Mouse (Mus musculus): Measurements from ENCODE around the gene Tspan9. TPM values are rescaled to one million over a fixed set of nuclear protein-coding genes. Genes with fewer than 3 reads are reported as not detected.

Tspan9 gene
- polyA plus RNA-seq, 1 experiment from 2014 or later = 69.7 TPM

DNA sequence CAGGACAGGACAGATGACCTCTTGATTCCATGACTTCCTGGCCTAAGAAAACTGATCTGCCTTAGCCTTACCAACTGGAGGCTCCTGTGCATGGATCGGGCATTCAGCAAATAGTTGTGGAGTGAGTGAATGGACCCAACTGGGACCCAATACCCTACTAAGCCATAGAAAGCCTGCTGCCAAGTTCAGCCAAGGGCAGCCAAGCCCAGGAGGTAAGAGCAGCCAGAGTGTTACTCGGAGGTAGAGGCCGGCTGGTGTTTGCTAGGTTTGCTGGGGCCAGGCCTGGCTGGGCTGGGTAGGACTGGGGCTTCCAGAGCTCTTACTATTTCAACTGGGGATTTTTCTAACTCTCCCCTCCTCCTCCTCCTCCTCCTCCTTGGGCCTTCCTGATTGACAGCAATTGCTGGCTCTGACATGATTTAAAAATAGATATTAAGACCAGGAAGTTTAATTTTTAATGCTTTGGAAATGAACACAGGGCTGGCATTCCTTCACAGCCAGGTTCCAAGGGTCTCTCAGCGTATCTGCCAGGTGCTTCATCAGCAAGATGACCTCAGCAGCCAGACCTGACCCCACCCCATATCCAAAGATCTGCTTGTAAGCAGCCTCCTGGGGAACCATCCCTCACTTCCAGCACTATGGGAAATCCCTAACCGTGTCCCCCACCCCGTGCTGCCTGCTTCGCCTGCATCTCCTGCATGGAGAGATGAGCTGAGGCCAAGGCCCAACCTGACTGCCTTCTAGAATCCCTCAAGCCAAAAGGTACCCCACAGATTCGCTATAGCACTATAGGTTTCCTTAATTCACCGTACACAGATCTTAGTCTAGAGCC is 113.7 kb downstream of the Tspan9 start:
- H3K4me1 ChIP-seq = peaks cover 78% of the 10 kb centered on the region
- no peak overlapping the region for H3K4me3 ChIP-seq
- H3K27me3 ChIP-seq (replicated peaks; ENCODE audit: low read depth, poor library complexity, severe bottlenecking) = peaks cover 19% of the 10 kb centered on the region
- DNase-seq (ENCODE audit: low spot score) = no peak
- 0 out of 2 replicates have a peak overlapping the region, but pooled peaks have one; percentile 24 for H3K27ac ChIP-seq (replicated peaks)
- no peaks in the 10 kb centered on the region for H3K36me3 ChIP-seq (replicated peaks)
- WGBS = 83% methylated on average over 9 of the region's 9 CpGs
- no peaks in the 10 kb centered on the region for H3K9me3 ChIP-seq

DNA sequence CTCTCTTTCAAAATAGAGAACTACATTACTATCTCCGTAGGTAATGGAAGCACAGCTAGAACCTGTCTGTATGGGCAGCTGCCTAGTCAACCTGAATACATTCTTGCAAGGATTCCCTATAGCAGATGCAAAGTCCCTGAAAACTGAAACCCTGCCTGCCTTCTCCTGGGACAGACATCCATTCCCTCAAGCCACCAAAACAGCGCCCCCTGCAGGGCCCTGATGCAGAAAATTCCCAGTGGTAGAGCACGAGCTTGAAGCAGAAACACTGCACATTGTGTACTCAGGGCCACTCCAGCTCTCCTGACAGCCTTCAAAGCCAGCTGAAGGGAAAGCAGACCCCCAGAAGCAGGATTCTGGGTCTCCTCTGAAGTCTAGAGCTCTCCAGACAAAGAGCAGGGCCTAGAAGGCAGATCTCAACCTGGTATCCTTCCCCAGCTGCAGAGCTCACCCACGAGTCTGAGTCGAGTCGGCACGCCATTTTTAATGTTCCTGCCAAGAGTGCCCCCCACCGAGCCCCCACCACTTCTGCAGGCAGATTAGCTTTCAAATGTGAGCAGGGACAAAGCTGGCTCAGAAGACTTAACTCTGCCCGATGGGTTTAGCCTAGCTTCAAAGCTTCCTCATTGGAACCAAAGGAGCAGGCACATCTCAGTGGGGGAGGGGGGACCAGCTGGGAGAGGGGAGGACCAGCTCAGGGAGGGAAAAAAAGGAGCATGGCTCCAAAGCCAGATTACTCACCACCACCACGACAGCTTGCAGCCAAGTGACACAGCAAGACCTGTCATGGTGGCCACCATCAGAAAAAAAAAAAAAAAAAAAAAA is 115.1 kb downstream of the Tspan9 start:
- Histone ChIP-seq H3K4me3 (no peak overlapping the region), H3K36me3 (replicated peaks) (no peaks in the 10 kb centered on the region), H3K9me3 (no peaks in the 10 kb centered on the region), H3K27ac (replicated peaks) (peak overlapping the region; percentile 60; the same call in 1 of the 2 replicates), H3K27me3 (replicated peaks; ENCODE audit: low read depth, poor library complexity, severe bottlenecking) (peaks cover 12% of the 10 kb centered on the region), H3K4me1 (peaks cover 73% of the 10 kb centered on the region)
- WGBS = 26% methylated on average over 10 of the region's 10 CpGs
- peak; percentile 76 for DNase-seq (ENCODE audit: low spot score)

DNA sequence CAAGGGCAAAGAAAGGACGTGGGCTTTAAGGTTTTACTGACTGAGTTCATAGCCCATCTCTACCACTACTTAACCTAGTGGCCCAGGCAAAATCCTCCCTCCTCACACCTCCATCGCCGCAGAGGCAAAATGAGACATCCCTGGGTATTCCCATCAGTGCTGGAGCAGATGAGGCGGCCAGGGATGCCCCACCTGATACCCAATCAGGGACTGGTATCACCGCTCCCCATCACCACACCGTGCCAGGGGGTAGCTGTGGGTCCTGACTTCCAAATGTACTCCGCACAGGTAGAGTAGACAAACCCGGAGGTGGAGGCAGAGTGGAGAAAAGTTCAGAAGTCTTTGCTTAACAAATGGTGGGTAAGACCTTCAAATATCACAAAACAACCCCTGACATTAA is 117.4 kb downstream of the Tspan9 start:
- no peak for DNase-seq (ENCODE audit: low spot score)
- WGBS = 89% methylated on average over 8 of the region's 8 CpGs
- no peak overlapping the region for H3K27ac ChIP-seq (replicated peaks)
- no peaks in the 10 kb centered on the region for H3K36me3 ChIP-seq (replicated peaks)
- peaks cover 80% of the 10 kb centered on the region for H3K4me1 ChIP-seq
- 0 out of 2 replicates have a peak, but pooled peaks cover 3% of the 10 kb centered on the region for H3K27me3 ChIP-seq (replicated peaks; ENCODE audit: low read depth, poor library complexity, severe bottlenecking)
- H3K9me3 ChIP-seq = no peaks in the 10 kb centered on the region
- no peak overlapping the region for H3K4me3 ChIP-seq

DNA sequence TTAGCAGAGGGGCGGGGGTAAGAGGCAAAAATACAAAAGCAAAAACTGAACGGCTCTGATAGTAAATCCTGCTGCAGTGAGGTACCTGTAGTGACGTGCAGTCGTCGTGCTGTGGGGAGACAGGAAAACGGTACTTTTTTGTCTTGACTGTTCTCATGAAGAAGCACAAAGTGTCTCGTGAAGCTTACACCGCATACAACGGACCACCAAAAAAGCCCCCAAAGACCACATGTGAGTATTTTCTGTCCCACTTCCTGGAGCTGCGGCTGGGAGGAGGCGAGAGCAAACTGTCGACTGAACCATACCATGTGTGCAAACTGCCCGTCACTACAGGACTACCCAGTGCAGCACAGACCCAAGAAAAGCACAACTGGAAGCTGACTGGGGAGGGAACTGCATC is 117.8 kb downstream of the Tspan9 start:
- H3K9me3 ChIP-seq = no peaks in the 10 kb centered on the region
- H3K27me3 ChIP-seq (replicated peaks; ENCODE audit: low read depth, poor library complexity, severe bottlenecking) = 0 out of 2 replicates have a peak, but pooled peaks cover 3% of the 10 kb centered on the region
- H3K27ac ChIP-seq (replicated peaks) = no peak overlapping the region
- no peak overlapping the region for H3K4me3 ChIP-seq
- 74% methylated on average over 13 of the region's 13 CpGs for WGBS
- H3K36me3 ChIP-seq (replicated peaks) = no peaks in the 10 kb centered on the region
- H3K4me1 ChIP-seq = peaks cover 80% of the 10 kb centered on the region
- no peak for DNase-seq (ENCODE audit: low spot score)

- peaks cover 75% of the 10 kb centered on the region for H3K4me1 ChIP-seq
- H3K36me3 ChIP-seq (replicated peaks) = peaks cover 11% of the 10 kb centered on the region; the same call in 1 of the 2 replicates
- 0 out of 2 replicates have a peak, but pooled peaks cover 3% of the 10 kb centered on the region for H3K27me3 ChIP-seq (replicated peaks; ENCODE audit: low read depth, poor library complexity, severe bottlenecking)
- H3K9me3 ChIP-seq = no peaks in the 10 kb centered on the region
- H3K4me3 ChIP-seq = no peak overlapping the region
- 17% methylated on average over 6 of the region's 6 CpGs for WGBS
- DNase-seq (ENCODE audit: low spot score) = peak; percentile 79
- H3K27ac ChIP-seq (replicated peaks) = peak overlapping the region; percentile 81
These were observed 121.2 kb downstream of the Tspan9 start for GRCm38 (mm10) chr6:128022207-128022606.

- peaks cover 75% of the 10 kb centered on the region for H3K4me1 ChIP-seq
- H3K4me3 ChIP-seq = peak overlapping the region; percentile 6; the same call in 1 of the 2 replicates
- peak overlapping the region; percentile 81 for H3K27ac ChIP-seq (replicated peaks)
- peaks cover 14% of the 10 kb centered on the region; the same call in 1 of the 2 replicates for H3K36me3 ChIP-seq (replicated peaks)
- no peaks in the 10 kb centered on the region for H3K9me3 ChIP-seq
- no peak for DNase-seq (ENCODE audit: low spot score)
- 41% methylated on average over 5 of the region's 5 CpGs for WGBS
- H3K27me3 ChIP-seq (replicated peaks; ENCODE audit: low read depth, poor library complexity, severe bottlenecking) = 0 out of 2 replicates have a peak, but pooled peaks cover 3% of the 10 kb centered on the region
These were observed 121.5 kb downstream of the Tspan9 start for GRCm38 (mm10) chr6:128021931-128022202.

- 19% methylated on average over 10 of the region's 10 CpGs for WGBS
- peak overlapping the region; percentile 81 for H3K27ac ChIP-seq (replicated peaks)
- peaks cover 75% of the 10 kb centered on the region for H3K4me1 ChIP-seq
- H3K36me3 ChIP-seq (replicated peaks) = peaks cover 14% of the 10 kb centered on the region; the same call in 1 of the 2 replicates
- DNase-seq (ENCODE audit: low spot score) = peak; percentile 43
- H3K27me3 ChIP-seq (replicated peaks; ENCODE audit: low read depth, poor library complexity, severe bottlenecking) = 0 out of 2 replicates have a peak, but pooled peaks cover 3% of the 10 kb centered on the region
- H3K4me3 ChIP-seq = peak overlapping the region; percentile 6; the same call in 1 of the 2 replicates
- H3K9me3 ChIP-seq = no peaks in the 10 kb centered on the region
These were observed 122.1 kb downstream of the Tspan9 start for GRCm38 (mm10) chr6:128021106-128021930.

DNA sequence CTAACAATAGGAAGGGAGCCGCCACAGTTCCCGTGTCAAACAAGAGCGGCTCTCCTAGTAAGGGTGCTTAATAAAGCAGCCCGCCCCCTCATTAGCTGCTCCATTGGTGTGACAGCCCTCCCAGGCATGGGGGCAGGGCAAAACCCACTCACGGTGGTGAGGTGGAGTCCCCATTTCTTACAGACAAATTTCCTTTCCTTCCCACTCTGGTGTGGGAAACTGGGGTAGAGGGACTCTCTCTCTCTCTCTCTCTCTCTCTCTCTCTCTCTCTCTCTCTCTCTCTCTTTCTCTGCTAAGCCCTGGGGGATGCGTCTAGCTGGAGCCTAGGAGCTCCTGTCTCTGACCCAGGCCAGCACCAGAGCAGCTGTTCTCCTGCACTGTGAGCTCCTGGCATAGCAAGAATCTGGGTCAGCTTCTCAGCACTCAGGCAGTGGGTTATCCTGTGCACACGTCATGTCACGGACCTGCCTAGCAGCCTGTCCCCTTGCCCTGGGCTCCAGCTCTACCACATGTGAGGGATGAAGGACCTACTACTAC is 122.8 kb downstream of the Tspan9 start:
- 16% methylated on average over 8 of the region's 8 CpGs for WGBS
- DNase-seq (ENCODE audit: low spot score) = no peak
- H3K27me3 ChIP-seq (replicated peaks; ENCODE audit: low read depth, poor library complexity, severe bottlenecking) = no peaks in the 10 kb centered on the region
- H3K36me3 ChIP-seq (replicated peaks) = peaks cover 14% of the 10 kb centered on the region; the same call in 1 of the 2 replicates
- no peak overlapping the region for H3K4me3 ChIP-seq
- H3K4me1 ChIP-seq = peaks cover 77% of the 10 kb centered on the region
- no peaks in the 10 kb centered on the region for H3K9me3 ChIP-seq
- H3K27ac ChIP-seq (replicated peaks) = peak overlapping the region; percentile 81

- Histone ChIP-seq H3K4me3 (no peak overlapping the region), H3K27me3 (replicated peaks; ENCODE audit: low read depth, poor library complexity, severe bottlenecking) (no peaks in the 10 kb centered on the region), H3K9me3 (no peaks in the 10 kb centered on the region), H3K36me3 (replicated peaks) (peaks cover 14% of the 10 kb centered on the region; the same call in 1 of the 2 replicates), H3K27ac (replicated peaks) (peak overlapping the region; percentile 81; the same call in 1 of the 2 replicates), H3K4me1 (peaks cover 77% of the 10 kb centered on the region)
- WGBS = 44% methylated on average over 4 of the region's 4 CpGs
- DNase-seq (ENCODE audit: low spot score) = no peak
These were observed 123.3 kb downstream of the Tspan9 start for GRCm38 (mm10) chr6:128020053-128020452.

- 83% methylated on average over 7 of the region's 7 CpGs for WGBS
- H3K27ac ChIP-seq (replicated peaks) = no peak overlapping the region
- no peaks in the 10 kb centered on the region for H3K9me3 ChIP-seq
- DNase-seq (ENCODE audit: low spot score) = no peak
- H3K4me3 ChIP-seq = no peak overlapping the region
- H3K27me3 ChIP-seq (replicated peaks; ENCODE audit: low read depth, poor library complexity, severe bottlenecking) = no peaks in the 10 kb centered on the region
- H3K36me3 ChIP-seq (replicated peaks) = peaks cover 14% of the 10 kb centered on the region; the same call in 1 of the 2 replicates
- peaks cover 72% of the 10 kb centered on the region for H3K4me1 ChIP-seq
These were observed 124.3 kb downstream of the Tspan9 start for GRCm38 (mm10) chr6:128019119-128019518.

- H3K27me3 ChIP-seq (replicated peaks; ENCODE audit: low read depth, poor library complexity, severe bottlenecking) = no peaks in the 10 kb centered on the region
- DNase-seq (ENCODE audit: low spot score) = no peak
- peaks cover 14% of the 10 kb centered on the region; the same call in 1 of the 2 replicates for H3K36me3 ChIP-seq (replicated peaks)
- 85% methylated on average over 7 of the region's 7 CpGs for WGBS
- no peak overlapping the region for H3K27ac ChIP-seq (replicated peaks)
- H3K4me3 ChIP-seq = no peak overlapping the region
- peaks cover 73% of the 10 kb centered on the region for H3K4me1 ChIP-seq
- H3K9me3 ChIP-seq = no peaks in the 10 kb centered on the region
These were observed 128.1 kb downstream of the Tspan9 start for GRCm38 (mm10) chr6:128015304-128015703.

Measured in embryonic facial prominence, embryonic 10.5 days (tissue).